Mouse (Mus musculus): ENCODE measurements around the gene Lctl. TPM values are rescaled to one million over a fixed set of nuclear protein-coding genes. Genes with fewer than 3 reads are reported as not detected.

Lctl gene
- 0.12 TPM in 1 of 2 replicates, not detected in the other for polyA plus RNA-seq (2015; fragmentation: Nextera tagmentation; extraction: Ambion mirVana)

DNA sequence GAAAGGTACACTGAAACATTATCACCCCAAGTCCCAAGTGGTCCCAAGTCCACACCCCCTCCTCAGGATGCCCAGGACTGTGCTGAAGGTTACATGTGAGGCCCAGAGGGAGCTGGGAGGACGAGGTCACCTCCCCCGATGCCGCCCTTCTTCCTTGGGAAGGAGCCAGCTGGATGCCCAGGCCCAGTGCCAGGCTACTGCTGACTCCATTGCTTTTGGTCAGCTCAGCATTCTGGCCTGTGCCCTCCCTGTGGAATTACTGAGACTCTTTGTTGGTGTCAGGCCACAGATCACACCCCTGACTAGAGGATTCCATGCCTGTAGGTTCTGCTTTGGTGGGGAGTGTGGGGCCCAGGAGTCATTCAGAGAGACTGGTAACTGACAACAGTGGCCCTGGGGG lies at the start of gene Lctl:
Gene Lctl, plus strand, starts transcription at position 272 of the 400 bp plus-strand sequence.
- H3K27ac ChIP-seq, result no peak within 1 kb of the TSS
- no peak within 1 kb of the TSS for H3K9ac ChIP-seq
- no peaks in the 10 kb centered on the region for H3K27me3 ChIP-seq
- no peaks in the 10 kb centered on the region for H3K9me3 ChIP-seq
- no peak for ATAC-seq (ENCODE audit: low FRiP score)
- no peak within 1 kb of the TSS for H3K4me3 ChIP-seq
- no peaks in the 10 kb centered on the region for H3K36me3 ChIP-seq
- WGBS, result 80% methylated on average over 3 of the region's 3 CpGs
- H3K4me2 ChIP-seq, result no peak within 1 kb of the TSS
- H3K4me1 ChIP-seq (replicated peaks), result no peaks in the 10 kb centered on the region

DNA sequence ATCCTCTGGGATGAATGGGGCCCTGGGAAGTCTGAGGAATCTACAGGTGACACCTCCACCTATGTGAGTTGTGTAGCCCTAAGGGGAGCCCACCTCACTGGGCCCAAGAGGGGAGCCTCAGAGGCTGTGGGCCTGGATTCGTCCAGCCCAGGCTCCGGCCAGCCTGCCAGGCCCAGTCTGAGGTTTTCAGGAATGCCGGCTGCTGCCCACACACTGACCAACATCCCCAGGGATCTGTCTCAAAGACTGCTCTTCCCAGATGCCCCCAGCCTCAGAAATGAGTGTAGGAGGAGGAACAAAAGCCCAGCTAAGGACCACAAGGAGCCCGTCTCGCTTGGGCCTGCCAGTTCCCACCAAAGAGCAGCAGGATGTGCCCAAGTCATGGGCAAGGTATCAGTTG lies 49.2 kb upstream of the Lctl start:
- peaks cover 15% of the 10 kb centered on the region for H3K4me1 ChIP-seq (replicated peaks)
- ATAC-seq (ENCODE audit: low FRiP score), result no peak

DNA sequence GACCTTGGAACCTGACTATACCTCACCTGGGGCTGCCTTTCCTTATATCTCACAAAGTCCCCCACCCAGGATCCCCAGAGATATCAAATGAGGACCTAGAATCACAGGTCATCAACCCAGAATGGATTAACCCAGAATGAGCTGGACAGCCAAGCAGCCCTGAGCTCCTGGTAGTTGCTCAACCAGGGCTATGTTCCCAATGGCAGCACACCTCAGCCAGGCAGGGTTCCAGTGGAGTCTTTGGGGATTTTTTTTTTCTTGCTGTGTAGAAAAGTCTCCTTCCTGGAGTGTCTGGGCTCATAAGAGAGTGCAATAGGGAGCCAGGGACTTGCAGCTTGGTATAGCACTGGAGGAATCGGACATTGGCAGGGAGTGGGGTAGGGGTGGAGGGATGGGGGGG lies 48.4 kb upstream of the Lctl start:
- WGBS, result 80% methylated on average over 1 of the region's 1 CpGs
- peaks cover 4% of the 10 kb centered on the region; the same call in 1 of the 2 replicates for H3K27me3 ChIP-seq
- no peak overlapping the region for H3K4me2 ChIP-seq
- no peak overlapping the region for H3K27ac ChIP-seq
- H3K9me3 ChIP-seq, result no peaks in the 10 kb centered on the region
- H3K9ac ChIP-seq, result no peak overlapping the region
- H3K4me1 ChIP-seq (replicated peaks), result peaks cover 15% of the 10 kb centered on the region
- no peak overlapping the region for H3K4me3 ChIP-seq
- ATAC-seq (ENCODE audit: low FRiP score), result no peak
- no peaks in the 10 kb centered on the region for H3K36me3 ChIP-seq

More for the DNA sequence above, 49.2 kb upstream of the Lctl start:
- Histone ChIP-seq H3K4me3 (no peak overlapping the region), H3K36me3 (no peaks in the 10 kb centered on the region), H3K27ac (no peak overlapping the region), H3K27me3 (peaks cover 4% of the 10 kb centered on the region; the same call in 1 of the 2 replicates), H3K4me2 (no peak overlapping the region), H3K9me3 (no peaks in the 10 kb centered on the region), H3K9ac (no peak overlapping the region)
- 82% methylated on average over 5 of the region's 5 CpGs for WGBS

DNA sequence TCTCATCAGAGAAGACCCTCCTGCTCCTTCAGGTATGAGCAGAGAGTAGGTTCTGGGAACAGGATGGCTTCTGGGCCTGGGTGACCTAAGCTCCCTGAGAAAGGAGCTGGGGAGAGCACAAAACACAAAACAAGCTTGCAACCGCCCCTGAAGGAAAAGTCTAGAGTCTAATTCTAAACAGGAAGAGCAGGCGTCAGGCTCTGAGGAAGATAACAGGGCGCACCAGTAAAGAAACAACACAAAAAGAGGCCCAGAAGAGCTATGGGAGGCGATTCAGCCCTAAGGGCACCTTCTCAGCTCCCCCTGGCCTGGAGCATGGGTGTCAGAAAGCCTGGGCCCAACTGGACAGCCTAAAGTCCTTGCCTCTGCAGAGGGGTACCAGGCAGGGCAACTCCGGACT lies 47.8 kb upstream of the Lctl start:
- Histone ChIP-seq H3K27me3 (peaks cover 4% of the 10 kb centered on the region; the same call in 1 of the 2 replicates), H3K4me1 (replicated peaks) (peaks cover 15% of the 10 kb centered on the region), H3K4me2 (no peak overlapping the region), H3K9ac (no peak overlapping the region), H3K9me3 (no peaks in the 10 kb centered on the region), H3K27ac (no peak overlapping the region), H3K4me3 (no peak overlapping the region), H3K36me3 (no peaks in the 10 kb centered on the region)
- ATAC-seq (ENCODE audit: low FRiP score), result no peak
- WGBS, result 85% methylated on average over 5 of the region's 5 CpGs

DNA sequence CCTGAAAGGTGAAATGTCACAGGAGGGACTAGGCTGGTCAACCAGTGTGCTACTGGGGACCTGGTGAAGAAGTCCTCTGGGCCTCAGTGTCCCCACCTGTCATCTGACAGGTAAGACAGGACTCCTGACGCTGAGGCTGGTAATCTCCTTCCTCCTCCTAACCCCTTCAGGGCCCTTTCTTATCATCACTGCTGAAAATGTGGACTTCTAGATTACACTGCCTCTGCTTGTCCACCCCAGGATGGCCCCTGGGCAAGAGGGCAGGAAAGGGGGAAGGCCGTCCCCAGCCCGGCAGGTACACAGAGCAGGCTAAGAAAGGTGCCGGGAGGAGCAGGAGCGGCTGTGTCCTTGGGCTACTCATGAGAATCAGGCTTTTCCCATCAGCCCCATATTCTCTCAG lies 46.3 kb upstream of the Lctl start:
- H3K9me3 ChIP-seq, result no peaks in the 10 kb centered on the region
- WGBS, result 92% methylated on average over 5 of the region's 5 CpGs
- no peak overlapping the region for H3K9ac ChIP-seq
- peaks cover 15% of the 10 kb centered on the region for H3K4me1 ChIP-seq (replicated peaks)
- H3K4me2 ChIP-seq, result no peak overlapping the region
- H3K4me3 ChIP-seq, result no peak overlapping the region
- peaks cover 4% of the 10 kb centered on the region; the same call in 1 of the 2 replicates for H3K27me3 ChIP-seq
- no peaks in the 10 kb centered on the region for H3K36me3 ChIP-seq
- ATAC-seq (ENCODE audit: low FRiP score), result no peak
- H3K27ac ChIP-seq, result no peak overlapping the region

DNA sequence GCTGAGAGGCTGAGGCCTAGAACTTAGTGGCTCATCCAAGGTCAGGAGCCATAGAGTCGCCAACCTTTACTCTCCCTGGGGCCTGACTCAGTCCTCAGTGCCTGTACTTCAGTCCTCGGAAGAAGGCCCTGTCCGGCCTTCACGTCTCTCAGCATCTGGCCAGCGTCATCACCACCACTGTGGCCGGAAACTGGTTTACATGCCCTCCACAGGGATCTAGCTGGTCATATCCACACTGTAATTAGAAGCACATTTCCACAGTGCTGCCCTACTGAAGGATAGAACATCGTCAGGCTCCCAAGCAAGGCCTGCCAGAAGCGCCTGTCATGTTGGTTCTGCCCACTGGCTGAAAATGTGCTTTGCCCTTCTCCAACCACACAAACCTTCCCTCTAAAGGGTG lies 42.1 kb upstream of the Lctl start:
- Histone ChIP-seq H3K27me3 (no peaks in the 10 kb centered on the region), H3K9me3 (no peaks in the 10 kb centered on the region), H3K4me1 (replicated peaks) (0 out of 2 replicates have a peak, but pooled peaks cover 4% of the 10 kb centered on the region), H3K36me3 (no peaks in the 10 kb centered on the region), H3K27ac (no peak overlapping the region), H3K4me3 (no peak overlapping the region), H3K9ac (no peak overlapping the region), H3K4me2 (no peak overlapping the region)
- 85% methylated on average over 8 of the region's 8 CpGs for WGBS
- ATAC-seq (ENCODE audit: low FRiP score), result no peak

DNA sequence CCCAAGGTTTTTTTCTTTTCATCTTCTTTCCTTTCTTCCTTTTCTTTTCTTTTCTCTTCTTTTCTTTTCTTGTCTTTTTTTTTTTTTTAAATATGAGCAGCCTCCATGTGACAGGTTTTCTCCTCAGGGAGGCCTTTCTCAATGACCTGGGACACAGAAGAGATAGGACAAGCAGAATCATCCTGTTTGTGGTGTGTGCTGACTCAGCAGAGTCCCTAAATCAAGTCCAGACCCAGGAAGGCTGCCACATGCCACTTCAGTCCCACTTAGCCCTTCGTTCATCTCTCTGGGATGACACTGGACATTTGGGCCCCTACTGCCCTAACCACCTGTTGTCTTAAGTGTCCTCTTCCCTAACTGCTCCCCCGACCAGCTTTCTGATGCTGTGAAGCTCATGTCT lies 40.5 kb upstream of the Lctl start:
- H3K27me3 ChIP-seq, result no peaks in the 10 kb centered on the region
- no peak overlapping the region for H3K9ac ChIP-seq
- H3K36me3 ChIP-seq, result no peaks in the 10 kb centered on the region
- H3K4me3 ChIP-seq, result no peak overlapping the region
- 0 out of 2 replicates have a peak, but pooled peaks cover 4% of the 10 kb centered on the region for H3K4me1 ChIP-seq (replicated peaks)
- no peak overlapping the region for H3K4me2 ChIP-seq
- H3K27ac ChIP-seq, result no peak overlapping the region
- no peaks in the 10 kb centered on the region for H3K9me3 ChIP-seq
- WGBS, result 82% methylated on average over 2 of the region's 2 CpGs
- no peak for ATAC-seq (ENCODE audit: low FRiP score)

DNA sequence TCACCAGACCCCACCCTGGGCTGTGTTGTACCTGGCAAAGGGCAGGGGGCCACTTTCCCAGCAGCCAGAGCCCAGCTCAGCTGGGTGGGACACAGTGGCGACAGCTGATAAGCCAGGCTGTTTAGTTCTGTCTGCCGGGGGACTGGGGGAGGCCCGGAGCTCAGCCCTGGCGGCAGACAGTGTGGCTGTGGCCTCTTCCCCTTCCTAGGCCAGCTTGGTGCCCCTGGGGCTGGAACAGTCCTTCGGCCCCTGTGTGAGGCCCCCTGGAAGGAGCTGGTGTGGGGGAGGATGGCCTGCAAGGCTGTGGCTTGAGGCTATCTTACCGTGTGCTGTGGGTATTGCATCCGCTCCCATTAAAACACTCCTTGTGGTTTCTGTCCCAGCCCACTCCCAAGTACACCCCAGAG lies 38.6 kb upstream of the Lctl start:
- Histone ChIP-seq H3K4me1 (replicated peaks) (0 out of 2 replicates have a peak, but pooled peaks cover 4% of the 10 kb centered on the region), H3K4me2 (no peak overlapping the region), H3K27me3 (peaks cover 10% of the 10 kb centered on the region), H3K36me3 (no peaks in the 10 kb centered on the region), H3K27ac (no peak overlapping the region), H3K4me3 (no peak overlapping the region), H3K9me3 (no peaks in the 10 kb centered on the region), H3K9ac (no peak overlapping the region)
- WGBS, result 49% methylated on average over 7 of the region's 7 CpGs
- no peak for ATAC-seq (ENCODE audit: low FRiP score)

DNA sequence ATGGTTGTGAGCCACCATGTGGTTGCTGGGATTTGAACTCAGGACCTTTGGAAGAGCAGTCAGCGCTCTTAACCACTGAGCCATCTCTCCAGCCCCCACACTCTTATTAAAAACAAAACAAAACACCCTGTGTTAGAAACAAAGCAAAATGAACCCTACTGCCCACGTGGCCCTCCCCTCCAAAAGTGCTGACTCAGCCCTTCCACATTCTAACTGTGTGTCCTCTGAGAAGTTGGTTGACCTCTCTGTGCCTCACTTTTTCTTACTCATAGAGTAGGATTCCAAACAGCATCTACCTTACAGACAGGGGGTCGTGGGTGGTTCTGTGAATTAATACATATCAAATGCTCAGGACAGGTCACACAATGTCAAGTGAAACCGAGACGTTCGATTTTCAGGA lies 37.0 kb upstream of the Lctl start:
- H3K27ac ChIP-seq, result no peak overlapping the region
- no peak overlapping the region for H3K9ac ChIP-seq
- 90% methylated on average over 6 of the region's 6 CpGs for WGBS

DNA sequence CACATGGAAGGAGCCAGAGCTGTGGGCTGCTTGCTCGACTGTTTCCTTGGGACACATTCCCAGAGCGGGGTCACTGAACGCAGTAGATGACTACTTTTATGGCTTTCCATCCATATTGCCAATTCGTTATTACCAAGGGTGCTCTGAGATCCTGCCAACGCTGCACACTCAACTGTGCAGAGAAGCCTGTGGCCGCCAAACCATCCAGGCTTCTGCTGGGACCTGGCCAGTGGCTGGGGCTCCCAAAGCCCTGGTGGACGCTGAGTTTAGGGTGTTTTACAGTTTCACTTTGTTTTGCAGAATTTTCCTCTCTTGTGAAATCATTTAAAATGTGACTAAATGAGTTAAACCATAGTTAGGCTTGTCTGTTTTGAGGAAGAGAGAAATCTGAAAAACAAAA lies 32.7 kb upstream of the Lctl start:
- no peak for ATAC-seq (ENCODE audit: low FRiP score)
- WGBS, result 37% methylated on average over 7 of the region's 7 CpGs

More for the DNA sequence above, 37.0 kb upstream of the Lctl start:
- Histone ChIP-seq H3K27me3 (peaks cover 25% of the 10 kb centered on the region), H3K36me3 (no peaks in the 10 kb centered on the region), H3K4me3 (no peak overlapping the region), H3K4me1 (replicated peaks) (peaks cover 16% of the 10 kb centered on the region), H3K4me2 (no peak overlapping the region), H3K9me3 (no peaks in the 10 kb centered on the region)
- no peak for ATAC-seq (ENCODE audit: low FRiP score)

DNA sequence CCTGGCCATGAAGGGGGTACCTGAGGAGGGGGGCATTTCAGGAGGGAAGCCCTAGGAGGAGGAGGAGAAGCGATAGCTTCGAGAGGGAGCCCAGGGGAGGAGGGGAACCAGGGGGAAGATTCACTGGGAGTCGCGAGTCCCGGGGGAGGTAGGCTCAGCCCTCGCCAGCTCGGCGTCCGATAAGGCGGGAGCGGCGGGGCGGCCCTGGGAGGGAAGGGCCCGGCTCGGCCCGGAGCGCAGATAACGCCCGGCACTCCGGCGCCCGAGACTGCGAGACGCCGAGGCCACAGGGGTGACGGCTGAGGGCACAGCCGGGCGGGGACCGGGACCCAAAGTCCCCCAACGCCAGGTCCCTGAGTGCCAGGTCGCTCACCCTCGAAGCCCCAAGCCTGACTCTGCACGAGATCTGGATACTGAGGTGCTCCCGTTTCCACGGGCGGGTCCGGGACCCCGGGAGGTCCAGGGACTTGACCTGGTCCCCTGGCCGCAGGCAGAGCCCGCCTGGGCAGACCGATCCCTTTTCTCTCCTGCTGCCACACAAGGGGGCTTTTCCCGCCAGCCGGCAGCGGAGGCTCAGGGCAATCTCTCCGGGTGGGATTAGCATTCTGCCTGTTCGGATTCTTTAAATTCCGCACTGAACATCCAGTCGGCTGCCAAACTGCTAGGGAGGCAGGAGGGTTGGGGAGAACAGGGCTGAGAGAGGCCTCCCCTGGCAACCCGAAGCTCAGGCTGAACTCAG lies 32.1 kb upstream of the Lctl start:
- WGBS, result under 1% methylated on average over 45 of the region's 49 CpGs
- ATAC-seq (ENCODE audit: low FRiP score), result no peak
- peaks cover 48% of the 10 kb centered on the region for H3K27me3 ChIP-seq
- no peaks in the 10 kb centered on the region for H3K36me3 ChIP-seq
- no peak overlapping the region for H3K27ac ChIP-seq
- H3K4me2 ChIP-seq, result peak overlapping the region; percentile 76
- peaks cover 18% of the 10 kb centered on the region for H3K4me1 ChIP-seq (replicated peaks)
- peak overlapping the region; percentile 74 for H3K9ac ChIP-seq
- H3K4me3 ChIP-seq, result peak overlapping the region; percentile 40
- no peaks in the 10 kb centered on the region for H3K9me3 ChIP-seq

More for the DNA sequence above, 32.7 kb upstream of the Lctl start:
- peaks cover 18% of the 10 kb centered on the region for H3K4me1 ChIP-seq (replicated peaks)
- no peaks in the 10 kb centered on the region for H3K36me3 ChIP-seq
- peaks cover 48% of the 10 kb centered on the region for H3K27me3 ChIP-seq
- no peaks in the 10 kb centered on the region for H3K9me3 ChIP-seq
- H3K9ac ChIP-seq, result peak overlapping the region; percentile 74; the same call in 1 of the 2 replicates
- peak overlapping the region; percentile 76 for H3K4me2 ChIP-seq
- peak overlapping the region; percentile 40 for H3K4me3 ChIP-seq
- no peak overlapping the region for H3K27ac ChIP-seq

DNA sequence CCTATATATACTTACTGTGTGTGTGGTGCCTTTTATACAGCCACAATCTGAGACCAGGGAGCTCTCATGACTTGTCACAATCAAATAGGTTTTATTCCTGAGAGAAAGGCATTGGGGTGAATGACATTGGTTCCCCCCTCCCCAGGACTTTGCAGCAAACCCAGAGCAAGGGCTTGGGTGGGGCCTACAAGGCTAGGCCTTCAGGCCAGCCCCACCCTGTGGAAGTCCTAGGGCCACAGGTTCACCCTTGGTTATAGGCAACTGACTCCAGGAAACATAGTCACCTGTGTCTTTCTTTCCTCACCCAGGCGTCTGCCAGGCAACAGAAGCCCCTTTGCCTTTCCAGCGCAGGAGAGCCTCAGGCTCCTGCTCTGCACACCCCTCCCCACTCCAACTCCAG lies 31.0 kb upstream of the Lctl start:
- H3K36me3 ChIP-seq, result no peaks in the 10 kb centered on the region
- no peak overlapping the region for H3K9ac ChIP-seq
- no peak for ATAC-seq (ENCODE audit: low FRiP score)
- H3K9me3 ChIP-seq, result no peaks in the 10 kb centered on the region
- H3K4me1 ChIP-seq (replicated peaks), result peaks cover 18% of the 10 kb centered on the region
- H3K4me3 ChIP-seq, result no peak overlapping the region
- peaks cover 48% of the 10 kb centered on the region for H3K27me3 ChIP-seq
- 67% methylated on average over 2 of the region's 2 CpGs for WGBS
- no peak overlapping the region for H3K27ac ChIP-seq
- H3K4me2 ChIP-seq, result no peak overlapping the region

DNA sequence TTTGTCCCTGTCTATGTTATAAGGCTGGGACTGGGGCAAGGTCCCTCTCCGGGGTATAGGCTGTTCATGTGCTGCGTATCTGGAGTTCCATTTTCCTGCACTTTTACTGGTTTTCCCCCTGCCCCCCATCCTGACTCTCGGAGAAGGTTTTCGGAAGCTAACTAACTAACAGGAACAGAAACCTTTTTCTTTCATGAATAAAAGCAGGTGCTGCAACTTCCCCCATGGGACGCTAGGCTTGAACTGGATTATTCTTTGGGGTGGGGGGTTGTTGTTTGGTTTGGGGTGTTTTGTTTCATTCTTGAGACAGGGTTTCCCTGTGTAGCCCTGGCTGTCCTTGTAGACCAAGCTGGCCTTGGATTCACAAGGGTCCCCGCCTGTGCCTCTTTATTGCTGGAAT lies 30.4 kb upstream of the Lctl start:
- Histone ChIP-seq H3K9ac (no peak overlapping the region), H3K9me3 (no peaks in the 10 kb centered on the region), H3K4me1 (replicated peaks) (peaks cover 18% of the 10 kb centered on the region), H3K4me3 (no peak overlapping the region), H3K4me2 (no peak overlapping the region), H3K27me3 (peaks cover 48% of the 10 kb centered on the region), H3K36me3 (no peaks in the 10 kb centered on the region), H3K27ac (no peak overlapping the region)
- no peak for ATAC-seq (ENCODE audit: low FRiP score)
- 83% methylated on average over 6 of the region's 6 CpGs for WGBS
